Mouse (Mus musculus): ENCODE data around the gene Agfg2.

DNA sequence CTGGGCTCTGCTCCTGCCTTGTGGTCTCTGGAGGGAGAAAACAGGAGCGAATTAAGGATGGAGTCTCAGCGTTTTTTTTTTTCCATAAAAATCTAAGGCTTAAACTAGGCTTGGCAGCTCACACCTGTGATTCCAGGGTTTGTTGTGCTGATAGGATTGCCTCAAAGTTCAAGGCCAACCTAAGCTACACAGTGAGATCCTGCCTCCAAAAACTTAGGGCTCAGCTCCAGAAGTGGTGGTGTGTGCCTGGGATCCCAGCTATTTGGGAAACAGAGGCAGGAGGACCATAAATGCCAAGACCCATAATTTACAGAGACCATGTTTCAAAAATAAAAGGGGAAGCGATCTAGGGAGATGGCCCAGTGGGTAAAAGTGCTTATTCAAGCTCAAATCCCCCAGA lies 75.2 kb downstream of the Agfg2 start:
- TF ChIP-seq HCFC1 (IDR thresholded peaks at IDR 0.05; ENCODE audit: borderline replicate concordance, insufficient read depth, low read length): no peak
- TF ChIP-seq ZNF384 (IDR thresholded peaks at IDR 0.05; ENCODE audit: low read depth, low read length): no peak

All from ES-E14 (cell line).